Mouse (Mus musculus): ENCODE measurements around the gene Maml3. TPM values are rescaled to one million over a fixed set of nuclear protein-coding genes. Genes with fewer than 3 reads are reported as not detected.

Gene Maml3
- polyA plus RNA-seq, 1 experiment from 2014 or later = 0.65 TPM

GRCm38 (mm10) chr3:51952267-51952666 is 152.6 kb downstream of the Maml3 start:
- no peaks in the 10 kb centered on the region for H3K27me3 ChIP-seq (ENCODE audit: insufficient read depth, low read length)
- DNase-seq (no peak), ATAC-seq (no peak)
- no peaks in the 10 kb centered on the region for H3K9me3 ChIP-seq (ENCODE audit: low read length)
- WGBS (ENCODE audit: insufficient replicate concordance) = 77% methylated on average over 9 of the region's 9 CpGs
- no peak overlapping the region for H3K4me3 ChIP-seq (ENCODE audit: low read depth, low read length)
- H3K9ac ChIP-seq (replicated peaks) = no peak overlapping the region
- no peak overlapping the region for H3K27ac ChIP-seq (ENCODE audit: low read depth)
- no peaks in the 10 kb centered on the region for H3K36me3 ChIP-seq (replicated peaks; ENCODE audit: insufficient read depth, low read length)
- TF ChIP-seq EP300 (IDR thresholded peaks at IDR 0.05; ENCODE audit: low read depth) = no peak
- no peak for TF ChIP-seq CTCF (IDR thresholded peaks at IDR 0.05; ENCODE audit: low read depth)
- H3K4me2 ChIP-seq (ENCODE audit: low read depth, low read length) = no peak overlapping the region
- no peaks in the 10 kb centered on the region for H3K4me1 ChIP-seq (ENCODE audit: insufficient read depth)

DNA sequence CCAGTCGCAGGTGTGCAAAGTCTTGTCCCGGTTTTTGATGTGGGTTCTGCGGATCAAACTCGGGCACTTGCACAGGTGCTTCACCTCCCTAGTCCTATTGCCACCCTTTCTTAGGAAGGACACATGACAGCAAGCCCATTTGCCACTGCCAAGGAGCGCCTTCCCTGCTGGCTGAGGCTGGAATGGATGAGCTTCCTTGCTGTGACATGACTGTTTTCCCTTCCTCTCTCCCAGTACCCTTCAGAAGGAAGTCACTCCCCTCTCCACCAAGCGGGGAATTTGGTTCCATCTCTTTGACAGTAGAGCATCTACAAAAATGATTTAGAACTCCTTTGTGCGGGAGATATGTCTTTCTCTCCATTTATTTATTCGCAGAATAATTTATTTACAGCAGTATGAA is 155.2 kb downstream of the Maml3 start:
- 82% methylated on average over 8 of the region's 8 CpGs for WGBS (ENCODE audit: insufficient replicate concordance)

GRCm38 (mm10) chr3:51947168-51947567 is 157.7 kb downstream of the Maml3 start:
- DNase-seq = no peak
- H3K4me2 ChIP-seq (ENCODE audit: low read depth, low read length) = no peak overlapping the region
- no peaks in the 10 kb centered on the region for H3K36me3 ChIP-seq (replicated peaks; ENCODE audit: insufficient read depth, low read length)
- TF ChIP-seq CTCF (IDR thresholded peaks at IDR 0.05; ENCODE audit: low read depth) = no peak
- no peak for TF ChIP-seq EP300 (IDR thresholded peaks at IDR 0.05; ENCODE audit: low read depth)
- H3K27me3 ChIP-seq (ENCODE audit: insufficient read depth, low read length) = no peaks in the 10 kb centered on the region
- H3K4me1 ChIP-seq (ENCODE audit: insufficient read depth) = no peaks in the 10 kb centered on the region
- no peak overlapping the region for H3K9ac ChIP-seq (replicated peaks)
- WGBS (ENCODE audit: insufficient replicate concordance) = 64% methylated on average over 3 of the region's 3 CpGs
- ATAC-seq = no peak
- no peaks in the 10 kb centered on the region for H3K9me3 ChIP-seq (ENCODE audit: low read length)
- H3K27ac ChIP-seq (ENCODE audit: low read depth) = no peak overlapping the region
- no peak overlapping the region for H3K4me3 ChIP-seq (ENCODE audit: low read depth, low read length)

More for the DNA sequence above, 155.2 kb downstream of the Maml3 start:
- TF ChIP-seq CTCF (IDR thresholded peaks at IDR 0.05; ENCODE audit: low read depth) = no peak
- TF ChIP-seq EP300 (IDR thresholded peaks at IDR 0.05; ENCODE audit: low read depth) = no peak
- Histone ChIP-seq H3K9ac (replicated peaks) (no peak overlapping the region), H3K4me2 (ENCODE audit: low read depth, low read length) (no peak overlapping the region), H3K27me3 (ENCODE audit: insufficient read depth, low read length) (no peaks in the 10 kb centered on the region), H3K4me1 (ENCODE audit: insufficient read depth) (no peaks in the 10 kb centered on the region), H3K4me3 (ENCODE audit: low read depth, low read length) (no peak overlapping the region), H3K36me3 (replicated peaks; ENCODE audit: insufficient read depth, low read length) (no peaks in the 10 kb centered on the region), H3K9me3 (ENCODE audit: low read length) (no peaks in the 10 kb centered on the region), H3K27ac (ENCODE audit: low read depth) (no peak overlapping the region)
- no peak for ATAC-seq
- DNase-seq = no peak

GRCm38 (mm10) chr3:51943642-51944041 is 161.2 kb downstream of the Maml3 start:
- no peaks in the 10 kb centered on the region for H3K9me3 ChIP-seq (ENCODE audit: low read length)
- ATAC-seq (no peak), DNase-seq (no peak)
- H3K4me3 ChIP-seq (ENCODE audit: low read depth, low read length) = no peak overlapping the region
- no peaks in the 10 kb centered on the region for H3K4me1 ChIP-seq (ENCODE audit: insufficient read depth)
- 72% methylated on average over 8 of the region's 8 CpGs for WGBS (ENCODE audit: insufficient replicate concordance)
- H3K27ac ChIP-seq (ENCODE audit: low read depth) = no peak overlapping the region
- no peaks in the 10 kb centered on the region for H3K36me3 ChIP-seq (replicated peaks; ENCODE audit: insufficient read depth, low read length)
- H3K27me3 ChIP-seq (ENCODE audit: insufficient read depth, low read length) = no peaks in the 10 kb centered on the region
- no peak for TF ChIP-seq CTCF (IDR thresholded peaks at IDR 0.05; ENCODE audit: low read depth)
- no peak for TF ChIP-seq EP300 (IDR thresholded peaks at IDR 0.05; ENCODE audit: low read depth)
- H3K9ac ChIP-seq (replicated peaks) = no peak overlapping the region
- H3K4me2 ChIP-seq (ENCODE audit: low read depth, low read length) = no peak overlapping the region

DNA sequence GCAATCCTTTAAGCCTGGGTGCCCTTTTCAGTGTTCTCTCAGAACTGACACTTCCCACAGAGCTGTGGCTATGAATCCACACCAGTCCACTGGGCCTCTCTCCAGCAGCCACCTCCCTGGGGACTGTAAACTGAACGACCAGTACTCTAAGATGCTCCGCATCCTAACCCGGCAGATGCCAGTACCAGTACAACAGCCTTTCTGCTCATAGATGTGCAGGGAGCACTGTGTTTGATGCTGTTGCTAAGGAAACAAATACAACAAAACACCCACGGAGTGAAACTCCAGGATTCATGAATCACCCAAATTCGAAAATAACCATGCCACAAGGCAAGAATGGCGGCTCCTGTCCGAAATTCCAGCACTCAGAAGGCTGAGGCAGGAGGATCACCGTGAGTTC is 163.1 kb downstream of the Maml3 start:
- no peak overlapping the region for H3K27ac ChIP-seq (ENCODE audit: low read depth)
- no peak overlapping the region for H3K4me3 ChIP-seq (ENCODE audit: low read depth, low read length)
- TF ChIP-seq CTCF (IDR thresholded peaks at IDR 0.05; ENCODE audit: low read depth) (no peak), EP300 (IDR thresholded peaks at IDR 0.05; ENCODE audit: low read depth) (no peak)
- H3K36me3 ChIP-seq (replicated peaks; ENCODE audit: insufficient read depth, low read length) = no peaks in the 10 kb centered on the region
- no peaks in the 10 kb centered on the region for H3K9me3 ChIP-seq (ENCODE audit: low read length)
- H3K4me2 ChIP-seq (ENCODE audit: low read depth, low read length) = no peak overlapping the region
- WGBS (ENCODE audit: insufficient replicate concordance) = 77% methylated on average over 8 of the region's 8 CpGs
- no peaks in the 10 kb centered on the region for H3K4me1 ChIP-seq (ENCODE audit: insufficient read depth)
- ATAC-seq (no peak), DNase-seq (no peak)
- no peaks in the 10 kb centered on the region for H3K27me3 ChIP-seq (ENCODE audit: insufficient read depth, low read length)
- no peak overlapping the region for H3K9ac ChIP-seq (replicated peaks)

DNA sequence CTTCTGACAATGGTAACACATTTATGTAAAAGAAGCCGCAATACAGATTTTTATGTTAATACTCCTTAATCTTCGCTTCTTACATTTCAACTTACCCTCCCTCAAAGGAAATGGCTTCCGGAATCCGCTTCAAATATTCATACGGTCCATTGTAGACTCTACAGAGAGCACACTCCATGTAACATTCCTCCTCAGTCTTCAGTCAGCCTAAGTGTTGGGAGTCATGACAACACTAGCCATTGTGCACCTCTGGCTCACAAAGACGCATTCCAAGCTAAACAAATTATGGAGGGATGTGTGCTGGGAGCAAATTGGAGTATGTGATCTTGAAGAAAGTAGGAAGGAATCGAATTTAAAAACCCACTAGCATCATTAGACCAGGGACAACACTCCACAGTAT is 165.0 kb downstream of the Maml3 start:
- no peaks in the 10 kb centered on the region for H3K27me3 ChIP-seq (ENCODE audit: insufficient read depth, low read length)
- no peaks in the 10 kb centered on the region for H3K36me3 ChIP-seq (replicated peaks; ENCODE audit: insufficient read depth, low read length)
- no peaks in the 10 kb centered on the region for H3K4me1 ChIP-seq (ENCODE audit: insufficient read depth)
- WGBS (ENCODE audit: insufficient replicate concordance) = 85% methylated on average over 7 of the region's 7 CpGs
- no peak overlapping the region for H3K4me2 ChIP-seq (ENCODE audit: low read depth, low read length)
- no peak for DNase-seq
- ATAC-seq = no peak
- no peak overlapping the region for H3K4me3 ChIP-seq (ENCODE audit: low read depth, low read length)
- no peak overlapping the region for H3K9ac ChIP-seq (replicated peaks)
- no peak for TF ChIP-seq EP300 (IDR thresholded peaks at IDR 0.05; ENCODE audit: low read depth)
- TF ChIP-seq CTCF (IDR thresholded peaks at IDR 0.05; ENCODE audit: low read depth) = no peak
- H3K27ac ChIP-seq (ENCODE audit: low read depth) = no peak overlapping the region
- H3K9me3 ChIP-seq (ENCODE audit: low read length) = no peaks in the 10 kb centered on the region

DNA sequence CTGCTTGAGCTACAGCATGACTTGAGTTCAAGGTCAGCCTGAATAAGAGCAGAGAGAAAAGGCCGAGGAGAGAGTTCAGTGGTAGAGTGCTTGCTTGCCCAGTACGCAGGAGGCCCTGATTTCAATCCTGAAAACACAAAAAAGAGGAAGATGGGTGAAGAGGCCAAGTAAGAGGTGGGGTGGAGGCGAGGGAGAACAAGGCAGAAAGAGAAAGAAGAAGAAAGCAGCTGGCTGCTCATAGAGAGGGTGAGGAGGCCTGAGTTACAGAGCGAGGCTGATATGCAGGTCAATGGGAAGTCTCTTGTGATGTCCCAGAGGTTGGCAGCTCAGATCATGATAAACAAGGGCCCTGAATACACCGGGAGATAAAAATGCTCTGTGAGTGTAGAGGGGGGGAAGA is 165.8 kb downstream of the Maml3 start:
- H3K4me3 ChIP-seq (ENCODE audit: low read depth, low read length) = no peak overlapping the region
- 35% methylated on average over 5 of the region's 5 CpGs for WGBS (ENCODE audit: insufficient replicate concordance)

More for the DNA sequence above, 165.8 kb downstream of the Maml3 start:
- Histone ChIP-seq H3K9me3 (ENCODE audit: low read length) (no peaks in the 10 kb centered on the region), H3K4me1 (ENCODE audit: insufficient read depth) (no peaks in the 10 kb centered on the region), H3K9ac (replicated peaks) (no peak overlapping the region), H3K4me2 (ENCODE audit: low read depth, low read length) (no peak overlapping the region), H3K36me3 (replicated peaks; ENCODE audit: insufficient read depth, low read length) (no peaks in the 10 kb centered on the region), H3K27me3 (ENCODE audit: insufficient read depth, low read length) (no peaks in the 10 kb centered on the region), H3K27ac (ENCODE audit: low read depth) (no peak overlapping the region)
- TF ChIP-seq CTCF (IDR thresholded peaks at IDR 0.05; ENCODE audit: low read depth) (no peak), EP300 (IDR thresholded peaks at IDR 0.05; ENCODE audit: low read depth) (no peak)
- ATAC-seq = no peak
- DNase-seq = no peak
